Mouse (Mus musculus): Measurements from ENCODE around the gene Mst1. TPM values are rescaled to one million over a fixed set of nuclear protein-coding genes. Genes with fewer than 3 reads are reported as not detected.

Mst1 gene
- polyA plus RNA-seq, 1 experiment = 0.90 TPM

DNA sequence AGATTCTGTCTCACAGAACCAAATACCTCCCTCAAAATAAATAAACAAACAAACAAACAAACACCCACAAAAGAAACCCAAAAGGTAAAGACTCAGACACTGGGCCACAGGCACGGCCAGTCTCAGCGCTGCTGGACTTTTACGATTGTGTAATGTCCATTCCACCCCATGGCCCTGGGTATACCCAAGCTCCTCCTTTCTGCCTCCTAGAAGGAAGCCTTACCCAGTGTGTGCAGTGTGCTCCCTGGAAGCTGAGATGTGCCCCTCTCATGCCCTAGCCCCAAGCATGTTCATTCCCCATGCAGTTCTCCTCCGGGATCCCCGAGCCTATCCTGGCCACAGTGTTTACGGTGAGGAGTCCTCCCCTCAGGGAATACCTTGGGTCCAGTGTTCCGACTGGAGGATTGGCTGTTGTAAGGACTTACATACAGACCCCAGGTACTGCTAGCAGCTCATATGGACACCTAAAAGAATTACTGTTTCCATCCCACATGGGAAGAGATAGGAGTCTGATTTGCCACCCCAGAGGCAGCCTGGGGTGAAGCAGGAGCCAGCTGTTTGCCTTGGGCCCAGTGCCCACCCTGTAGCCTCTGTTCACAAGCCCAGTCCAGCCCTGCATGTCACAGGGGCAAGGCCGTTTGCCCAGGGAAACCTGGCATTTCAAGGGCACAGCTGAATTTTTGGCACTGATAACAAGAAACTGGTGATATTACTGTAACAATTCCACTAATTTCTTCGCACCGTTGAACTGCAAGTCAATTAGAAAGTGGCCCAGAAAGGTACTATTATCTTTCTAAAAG lies 41.1 kb downstream of the Mst1 start:
- H3K36me3 ChIP-seq (ENCODE audit: control insufficient read depth, insufficient read depth, low read length) = no peaks in the 10 kb centered on the region
- TF ChIP-seq POLR2A (IDR thresholded peaks at IDR 0.05; ENCODE audit: control insufficient read depth, low read depth, low read length) = no peak
- TF ChIP-seq CTCF (IDR thresholded peaks at IDR 0.05; ENCODE audit: control insufficient read depth, insufficient read depth, insufficient replicate concordance, low read depth, low read length) = no peak

DNA sequence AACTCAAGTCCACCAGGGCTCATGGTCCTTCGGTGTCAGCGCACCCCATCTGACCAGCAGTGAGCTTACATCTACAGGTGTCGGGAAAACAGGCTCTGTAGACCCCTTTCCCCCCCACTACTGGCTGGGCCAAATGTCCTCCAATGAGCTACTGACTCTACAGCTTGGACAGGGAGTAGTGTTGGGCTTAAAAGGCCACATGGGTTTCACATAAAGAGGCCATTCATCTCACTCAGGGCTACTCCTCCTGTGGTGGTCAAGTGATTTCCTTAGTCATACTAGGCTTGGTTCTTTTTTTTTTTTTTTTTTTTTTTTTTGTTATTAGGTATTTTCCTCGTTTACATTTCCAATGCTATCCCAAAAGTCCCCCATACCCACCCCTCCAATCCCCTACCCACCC lies 43.7 kb downstream of the Mst1 start:
- Histone ChIP-seq H3K27me3 (ENCODE audit: control insufficient read depth, insufficient read depth, low read length) (no peaks in the 10 kb centered on the region), H3K4me1 (ENCODE audit: control insufficient read depth, insufficient read depth, low read length) (no peaks in the 10 kb centered on the region; the same call in 1 of the 2 replicates), H3K36me3 (ENCODE audit: control insufficient read depth, insufficient read depth, low read length) (no peaks in the 10 kb centered on the region), H3K27ac (ENCODE audit: control insufficient read depth, insufficient read depth, low read depth, low read length) (no peak overlapping the region), H3K4me3 (ENCODE audit: control insufficient read depth, low read depth, low read length) (no peak overlapping the region)
- no peak for TF ChIP-seq CTCF (IDR thresholded peaks at IDR 0.05; ENCODE audit: control insufficient read depth, insufficient read depth, insufficient replicate concordance, low read depth, low read length)
- no peak for TF ChIP-seq POLR2A (IDR thresholded peaks at IDR 0.05; ENCODE audit: control insufficient read depth, low read depth, low read length)

More for the DNA sequence above, 41.1 kb downstream of the Mst1 start:
- Histone ChIP-seq H3K4me3 (ENCODE audit: control insufficient read depth, low read depth, low read length) (no peak overlapping the region), H3K27me3 (ENCODE audit: control insufficient read depth, insufficient read depth, low read length) (no peaks in the 10 kb centered on the region), H3K4me1 (ENCODE audit: control insufficient read depth, insufficient read depth, low read length) (no peaks in the 10 kb centered on the region; the same call in 1 of the 2 replicates), H3K27ac (ENCODE audit: control insufficient read depth, insufficient read depth, low read depth, low read length) (no peak overlapping the region)

DNA sequence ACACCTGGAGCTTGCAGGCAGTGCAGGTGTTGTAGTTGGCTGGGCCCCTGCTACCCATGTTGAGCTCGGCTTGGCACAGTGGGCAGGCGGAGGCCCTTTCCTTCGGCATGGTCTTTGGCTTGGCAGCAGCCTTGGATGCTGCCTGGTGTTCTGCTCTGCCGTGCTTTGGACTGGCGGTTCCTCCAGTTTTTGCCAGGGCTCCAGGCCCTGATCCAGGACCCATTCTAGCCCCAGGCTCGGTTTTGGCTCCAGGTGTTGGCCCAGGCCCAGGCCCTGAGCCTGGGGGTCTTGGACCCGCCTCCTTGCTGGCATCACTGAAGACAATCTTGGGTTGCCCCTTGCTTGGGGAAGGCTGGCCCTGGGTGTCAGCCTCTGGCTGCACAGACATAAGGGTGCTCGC lies 45.5 kb downstream of the Mst1 start:
- Histone ChIP-seq H3K4me1 (ENCODE audit: control insufficient read depth, insufficient read depth, low read length) (no peaks in the 10 kb centered on the region), H3K4me3 (ENCODE audit: control insufficient read depth, low read depth, low read length) (no peak overlapping the region), H3K36me3 (ENCODE audit: control insufficient read depth, insufficient read depth, low read length) (no peaks in the 10 kb centered on the region), H3K27me3 (ENCODE audit: control insufficient read depth, insufficient read depth, low read length) (no peaks in the 10 kb centered on the region), H3K27ac (ENCODE audit: control insufficient read depth, insufficient read depth, low read depth, low read length) (no peak overlapping the region)
- TF ChIP-seq CTCF (IDR thresholded peaks at IDR 0.05; ENCODE audit: control insufficient read depth, insufficient read depth, insufficient replicate concordance, low read depth, low read length) = no peak
- TF ChIP-seq POLR2A (IDR thresholded peaks at IDR 0.05; ENCODE audit: control insufficient read depth, low read depth, low read length) = no peak

DNA sequence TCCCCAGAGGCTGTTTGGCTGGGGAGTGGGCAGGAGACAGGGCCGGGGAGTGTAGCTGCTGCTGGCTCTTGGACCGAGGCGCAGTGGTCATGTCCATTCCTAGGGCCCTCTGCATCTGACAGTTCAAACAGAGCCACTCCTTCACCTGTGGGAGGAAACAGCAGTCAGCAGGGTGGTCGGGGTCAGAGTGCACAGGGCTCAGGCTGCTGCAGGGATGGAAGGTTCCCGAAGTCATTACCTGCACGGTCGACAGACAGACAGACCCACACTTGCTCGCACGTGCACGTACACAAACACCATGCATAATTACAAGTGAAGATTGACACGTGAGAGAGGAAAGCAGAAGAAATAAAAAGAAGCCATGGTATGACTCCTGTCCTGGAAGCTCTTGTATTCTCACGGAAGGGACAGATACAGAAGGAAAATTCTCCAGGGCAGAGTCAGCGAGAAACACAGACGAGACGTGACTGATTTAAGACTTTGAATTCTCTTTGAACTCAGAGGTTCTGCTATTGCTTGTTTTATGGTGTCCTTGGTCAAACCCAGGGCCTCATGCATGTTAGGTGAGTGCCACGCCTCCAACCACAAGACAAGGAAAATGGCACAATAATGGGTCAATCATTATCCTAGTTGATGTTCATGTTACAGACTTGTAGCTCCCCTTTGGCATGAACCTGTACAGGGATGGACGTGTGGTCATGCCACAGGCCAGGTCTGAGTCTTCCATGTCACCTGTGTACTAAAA lies 46.4 kb downstream of the Mst1 start:
- Histone ChIP-seq H3K27ac (ENCODE audit: control insufficient read depth, insufficient read depth, low read depth, low read length) (no peak overlapping the region), H3K4me1 (ENCODE audit: control insufficient read depth, insufficient read depth, low read length) (no peaks in the 10 kb centered on the region), H3K27me3 (ENCODE audit: control insufficient read depth, insufficient read depth, low read length) (no peaks in the 10 kb centered on the region), H3K36me3 (ENCODE audit: control insufficient read depth, insufficient read depth, low read length) (no peaks in the 10 kb centered on the region), H3K4me3 (ENCODE audit: control insufficient read depth, low read depth, low read length) (no peak overlapping the region)
- TF ChIP-seq CTCF (IDR thresholded peaks at IDR 0.05; ENCODE audit: control insufficient read depth, insufficient read depth, insufficient replicate concordance, low read depth, low read length) (no peak), POLR2A (IDR thresholded peaks at IDR 0.05; ENCODE audit: control insufficient read depth, low read depth, low read length) (no peak)

DNA sequence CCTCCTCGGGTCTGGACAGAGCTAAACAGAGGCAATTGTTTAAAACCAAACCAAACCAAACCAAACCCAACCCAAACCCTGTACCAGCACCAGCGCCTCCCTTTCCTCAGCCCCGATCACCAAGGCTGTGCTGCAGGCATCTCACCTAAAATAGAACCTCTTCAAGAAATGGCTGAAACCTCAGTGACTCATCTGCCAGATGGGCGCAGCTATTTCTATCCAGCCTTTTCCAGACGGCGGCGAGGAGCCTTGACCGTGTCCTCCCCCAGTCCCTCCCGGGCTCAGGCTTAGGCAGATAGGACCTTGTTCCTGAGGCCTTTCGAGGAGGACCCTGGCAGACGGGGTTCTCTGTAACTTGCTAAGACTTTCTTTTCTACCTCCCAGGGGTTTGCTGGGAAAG lies 48.0 kb downstream of the Mst1 start:
- Histone ChIP-seq H3K27me3 (ENCODE audit: control insufficient read depth, insufficient read depth, low read length) (no peaks in the 10 kb centered on the region), H3K4me1 (ENCODE audit: control insufficient read depth, insufficient read depth, low read length) (no peaks in the 10 kb centered on the region), H3K36me3 (ENCODE audit: control insufficient read depth, insufficient read depth, low read length) (no peaks in the 10 kb centered on the region), H3K27ac (ENCODE audit: control insufficient read depth, insufficient read depth, low read depth, low read length) (no peak overlapping the region), H3K4me3 (ENCODE audit: control insufficient read depth, low read depth, low read length) (no peak overlapping the region)
- TF ChIP-seq POLR2A (IDR thresholded peaks at IDR 0.05; ENCODE audit: control insufficient read depth, low read depth, low read length) (no peak), CTCF (IDR thresholded peaks at IDR 0.05; ENCODE audit: control insufficient read depth, insufficient read depth, insufficient replicate concordance, low read depth, low read length) (no peak)

DNA sequence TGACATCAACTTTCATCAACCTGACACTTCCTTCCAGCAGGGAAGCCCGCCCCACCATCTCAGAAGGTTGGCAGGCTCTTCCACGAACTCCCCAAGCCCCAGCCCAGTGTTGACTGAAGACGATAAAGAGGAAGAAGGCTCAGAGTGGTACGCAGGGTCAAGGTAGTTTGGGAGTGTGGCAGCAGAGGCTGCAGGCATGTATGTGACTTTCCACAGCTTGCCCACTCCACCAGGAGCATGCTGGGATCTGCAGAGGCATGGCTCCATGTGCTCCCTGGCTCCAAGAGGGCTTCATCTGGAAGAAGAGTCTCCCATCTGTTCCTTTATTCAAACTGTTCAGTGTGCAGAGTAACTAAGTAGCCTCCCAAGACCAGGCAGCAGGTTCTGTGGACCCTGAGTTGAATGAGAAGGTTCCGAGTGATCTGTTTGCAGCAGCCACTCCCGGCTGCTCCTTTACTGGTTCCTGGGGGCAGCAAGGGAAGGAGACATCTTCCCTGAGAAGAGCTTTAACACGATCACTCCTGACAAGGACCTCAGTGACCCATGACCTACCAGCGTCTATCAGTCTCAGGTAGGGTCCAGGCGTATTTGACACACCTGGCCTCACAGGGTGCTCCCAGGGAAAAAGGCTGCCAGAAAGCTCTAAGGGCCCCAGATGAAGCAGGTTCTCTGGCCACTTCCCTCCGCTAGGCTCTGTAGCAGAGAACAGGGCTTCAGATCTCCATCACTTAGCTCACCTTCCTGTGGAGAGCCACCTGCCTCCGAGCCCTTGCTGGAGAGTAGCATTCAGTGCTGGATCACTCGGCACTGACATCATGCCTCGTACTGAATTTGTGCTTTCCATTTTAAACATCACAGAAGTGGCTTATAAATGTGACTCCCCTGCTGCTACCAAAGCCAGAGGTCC lies 49.1 kb downstream of the Mst1 start:
- no peaks in the 10 kb centered on the region for H3K36me3 ChIP-seq (ENCODE audit: control insufficient read depth, insufficient read depth, low read length)
- H3K27ac ChIP-seq (ENCODE audit: control insufficient read depth, insufficient read depth, low read depth, low read length) = no peak overlapping the region
- no peaks in the 10 kb centered on the region for H3K27me3 ChIP-seq (ENCODE audit: control insufficient read depth, insufficient read depth, low read length)
- no peak overlapping the region for H3K4me3 ChIP-seq (ENCODE audit: control insufficient read depth, low read depth, low read length)
- no peak for TF ChIP-seq POLR2A (IDR thresholded peaks at IDR 0.05; ENCODE audit: control insufficient read depth, low read depth, low read length)
- H3K4me1 ChIP-seq (ENCODE audit: control insufficient read depth, insufficient read depth, low read length) = no peaks in the 10 kb centered on the region

DNA sequence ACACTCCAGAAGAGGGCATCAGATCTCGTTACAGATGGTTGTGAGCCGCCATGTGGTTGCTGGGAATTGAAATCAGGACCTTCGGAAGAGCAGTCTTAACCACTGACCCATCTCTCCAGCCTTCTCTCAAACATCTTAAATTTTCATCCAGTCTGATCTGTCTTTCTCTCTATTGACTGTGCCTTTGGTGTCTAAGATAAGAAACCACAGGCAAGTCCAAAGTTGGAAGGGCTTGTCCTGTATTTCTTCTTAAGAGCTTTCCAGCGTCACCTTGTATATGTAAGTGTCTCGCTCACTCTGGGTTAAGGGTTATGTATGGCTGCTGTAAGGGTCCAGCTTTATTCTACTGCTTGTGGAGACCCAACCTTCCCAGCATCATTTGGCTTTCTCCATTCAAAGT lies 51.3 kb downstream of the Mst1 start:
- Histone ChIP-seq H3K4me1 (ENCODE audit: control insufficient read depth, insufficient read depth, low read length) (no peaks in the 10 kb centered on the region), H3K36me3 (ENCODE audit: control insufficient read depth, insufficient read depth, low read length) (no peaks in the 10 kb centered on the region), H3K4me3 (ENCODE audit: control insufficient read depth, low read depth, low read length) (no peak overlapping the region), H3K27ac (ENCODE audit: control insufficient read depth, insufficient read depth, low read depth, low read length) (no peak overlapping the region), H3K27me3 (ENCODE audit: control insufficient read depth, insufficient read depth, low read length) (no peaks in the 10 kb centered on the region)
- TF ChIP-seq CTCF (IDR thresholded peaks at IDR 0.05; ENCODE audit: control insufficient read depth, insufficient read depth, insufficient replicate concordance, low read depth, low read length) = no peak
- TF ChIP-seq POLR2A (IDR thresholded peaks at IDR 0.05; ENCODE audit: control insufficient read depth, low read depth, low read length) = no peak

All from testis, adult 2 months (tissue).